Mouse (Mus musculus): ENCODE results near the gene Ddx56. TPM values are rescaled to one million over a fixed set of nuclear protein-coding genes. Genes with fewer than 3 reads are reported as not detected.
"Not testable (repeated sequence)": the region's sequence is repeated elsewhere in the genome, so short reads cannot be mapped to it uniquely, and the experiment has no call there.

Ddx56 gene
- polyA plus RNA-seq, 1 experiment from 2014 or later: 40.2 TPM

GRCm38 (mm10) chr11:6274387-6275093 is 7.0 kb upstream of the Ddx56 start, which contains the start of gene Tmed4:
Tmed4 (minus strand) TSS chr11:6274870.
- Histone ChIP-seq H3K9me3 (replicated peaks; ENCODE audit: control insufficient read depth, low read length) (no peaks in the 10 kb centered on the region), H3K36me3 (ENCODE audit: control insufficient read depth, insufficient read depth) (peaks cover 9% of the 10 kb centered on the region), H3K27me3 (ENCODE audit: control insufficient read depth, insufficient read depth, low read depth, low read length) (no peaks in the 10 kb centered on the region), H3K9ac (ENCODE audit: low read depth, low read length) (peak within 1 kb of the TSS; percentile 84), H3K4me2 (ENCODE audit: low read depth, low read length) (peak within 1 kb of the TSS; percentile 67), H3K27ac (ENCODE audit: low read length) (peak within 1 kb of the TSS; percentile 76), H3K4me1 (ENCODE audit: control insufficient read depth, low read depth, low read length) (peaks cover 16% of the 10 kb centered on the region), H3K4me3 (ENCODE audit: low read depth, low read length) (peak within 1 kb of the TSS; percentile 77)
- ATAC-seq (ENCODE audit: low read depth): peak; percentile 97
- WGBS (ENCODE audit: insufficient replicate concordance): under 1% methylated on average over 39 of the region's 39 CpGs

GRCm38 (mm10) chr11:6273607-6274006 is 6.0 kb upstream of the Ddx56 start:
- no peaks in the 10 kb centered on the region for H3K27me3 ChIP-seq (ENCODE audit: control insufficient read depth, insufficient read depth, low read depth, low read length)
- peak overlapping the region; percentile 67 for H3K4me2 ChIP-seq (ENCODE audit: low read depth, low read length)
- no peaks in the 10 kb centered on the region for H3K9me3 ChIP-seq (replicated peaks; ENCODE audit: control insufficient read depth, low read length)
- H3K9ac ChIP-seq (ENCODE audit: low read depth, low read length): peak overlapping the region; percentile 84
- no peak for ATAC-seq (ENCODE audit: low read depth)
- H3K36me3 ChIP-seq (ENCODE audit: control insufficient read depth, insufficient read depth): peaks cover 9% of the 10 kb centered on the region
- peaks cover 16% of the 10 kb centered on the region for H3K4me1 ChIP-seq (ENCODE audit: control insufficient read depth, low read depth, low read length)
- WGBS (ENCODE audit: insufficient replicate concordance): 18% methylated on average over 11 of the region's 11 CpGs
- peak overlapping the region; percentile 77 for H3K4me3 ChIP-seq (ENCODE audit: low read depth, low read length)
- peak overlapping the region; percentile 3; the same call in 1 of the 2 replicates for H3K27ac ChIP-seq (ENCODE audit: low read length)

- no peak for ATAC-seq (ENCODE audit: low read depth)
- H3K9ac ChIP-seq (ENCODE audit: low read depth, low read length): peak overlapping the region; percentile 89
- H3K36me3 ChIP-seq (ENCODE audit: control insufficient read depth, insufficient read depth): peaks cover 30% of the 10 kb centered on the region
- H3K27me3 ChIP-seq (ENCODE audit: control insufficient read depth, insufficient read depth, low read depth, low read length): no peaks in the 10 kb centered on the region
- H3K4me1 ChIP-seq (ENCODE audit: control insufficient read depth, low read depth, low read length): peaks cover 10% of the 10 kb centered on the region
- no peak overlapping the region for H3K27ac ChIP-seq (ENCODE audit: low read length)
- H3K4me2 ChIP-seq (ENCODE audit: low read depth, low read length): peak overlapping the region; percentile 76
- H3K4me3 ChIP-seq (ENCODE audit: low read depth, low read length): peak overlapping the region; percentile 94
- H3K9me3 ChIP-seq (replicated peaks; ENCODE audit: control insufficient read depth, low read length): no peaks in the 10 kb centered on the region
- 52% methylated on average over 9 of the region's 9 CpGs for WGBS (ENCODE audit: insufficient replicate concordance)
Measured at GRCm38 (mm10) chr11:6266621-6267020, 951 bp downstream of the Ddx56 start.

GRCm38 (mm10) chr11:6261434-6262082 is 6.0 kb downstream of the Ddx56 start:
- 70% methylated on average over 10 of the region's 10 CpGs for WGBS (ENCODE audit: insufficient replicate concordance)
- ATAC-seq (ENCODE audit: low read depth): 0 out of 2 replicates have a peak, but pooled peaks have one; percentile 49
- no peak overlapping the region for H3K4me3 ChIP-seq (ENCODE audit: low read depth, low read length)
- no peak overlapping the region for H3K4me2 ChIP-seq (ENCODE audit: low read depth, low read length)
- H3K4me1 ChIP-seq (ENCODE audit: control insufficient read depth, low read depth, low read length): peaks cover 5% of the 10 kb centered on the region
- no peaks in the 10 kb centered on the region for H3K27me3 ChIP-seq (ENCODE audit: control insufficient read depth, insufficient read depth, low read depth, low read length)
- H3K9ac ChIP-seq (ENCODE audit: low read depth, low read length): no peak overlapping the region
- H3K36me3 ChIP-seq (ENCODE audit: control insufficient read depth, insufficient read depth): peaks cover 43% of the 10 kb centered on the region
- no peak overlapping the region for H3K27ac ChIP-seq (ENCODE audit: low read length)
- no peaks in the 10 kb centered on the region for H3K9me3 ChIP-seq (replicated peaks; ENCODE audit: control insufficient read depth, low read length)

- Histone ChIP-seq H3K36me3 (ENCODE audit: control insufficient read depth, insufficient read depth) (peaks cover 31% of the 10 kb centered on the region), H3K4me1 (ENCODE audit: control insufficient read depth, low read depth, low read length) (no peaks in the 10 kb centered on the region), H3K9ac (ENCODE audit: low read depth, low read length) (no peak overlapping the region), H3K4me3 (ENCODE audit: low read depth, low read length) (no peak overlapping the region), H3K4me2 (ENCODE audit: low read depth, low read length) (no peak overlapping the region), H3K27me3 (ENCODE audit: control insufficient read depth, insufficient read depth, low read depth, low read length) (no peaks in the 10 kb centered on the region), H3K9me3 (replicated peaks; ENCODE audit: control insufficient read depth, low read length) (no peaks in the 10 kb centered on the region), H3K27ac (ENCODE audit: low read length) (no peak overlapping the region)
- ATAC-seq (ENCODE audit: low read depth): no peak
- 75% methylated on average over 7 of the region's 7 CpGs for WGBS (ENCODE audit: insufficient replicate concordance)
Measured at GRCm38 (mm10) chr11:6259413-6259812, 8.2 kb downstream of the Ddx56 start.

- H3K4me2 ChIP-seq (ENCODE audit: low read depth, low read length): no peak overlapping the region
- no peak overlapping the region for H3K27ac ChIP-seq (ENCODE audit: low read length)
- no peaks in the 10 kb centered on the region for H3K4me1 ChIP-seq (ENCODE audit: control insufficient read depth, low read depth, low read length)
- no peak overlapping the region for H3K4me3 ChIP-seq (ENCODE audit: low read depth, low read length)
- no peak for ATAC-seq (ENCODE audit: low read depth)
- H3K9me3 ChIP-seq (replicated peaks; ENCODE audit: control insufficient read depth, low read length): no peaks in the 10 kb centered on the region
- no peak overlapping the region for H3K9ac ChIP-seq (ENCODE audit: low read depth, low read length)
- H3K27me3 ChIP-seq (ENCODE audit: control insufficient read depth, insufficient read depth, low read depth, low read length): no peaks in the 10 kb centered on the region
- 63% methylated on average over 6 of the region's 6 CpGs for WGBS (ENCODE audit: insufficient replicate concordance)
- peaks cover 20% of the 10 kb centered on the region for H3K36me3 ChIP-seq (ENCODE audit: control insufficient read depth, insufficient read depth)
Measured at GRCm38 (mm10) chr11:6256490-6257072, 11.0 kb downstream of the Ddx56 start.

GRCm38 (mm10) chr11:6254602-6255001 is 13.0 kb downstream of the Ddx56 start:
- not testable (repeated sequence) for ATAC-seq (ENCODE audit: low read depth); H3K27me3 ChIP-seq (ENCODE audit: control insufficient read depth, insufficient read depth, low read depth, low read length); H3K4me2 ChIP-seq (ENCODE audit: low read depth, low read length); H3K9ac ChIP-seq (ENCODE audit: low read depth, low read length); H3K4me1 ChIP-seq (ENCODE audit: control insufficient read depth, low read depth, low read length); H3K27ac ChIP-seq (ENCODE audit: low read length); H3K4me3 ChIP-seq (ENCODE audit: low read depth, low read length); H3K9me3 ChIP-seq (replicated peaks; ENCODE audit: control insufficient read depth, low read length)
- 67% methylated on average over 2 of the region's 2 CpGs for WGBS (ENCODE audit: insufficient replicate concordance)
- H3K36me3 ChIP-seq (ENCODE audit: control insufficient read depth, insufficient read depth): peaks cover 13% of the 10 kb centered on the region

GRCm38 (mm10) chr11:6252824-6253223 is 14.7 kb downstream of the Ddx56 start:
- no peak overlapping the region for H3K9ac ChIP-seq (ENCODE audit: low read depth, low read length)
- H3K36me3 ChIP-seq (ENCODE audit: control insufficient read depth, insufficient read depth): peaks cover under 1% of the 10 kb centered on the region; the same call in 1 of the 2 replicates
- no peak overlapping the region for H3K4me3 ChIP-seq (ENCODE audit: low read depth, low read length)
- H3K27ac ChIP-seq (ENCODE audit: low read length): no peak overlapping the region
- no peaks in the 10 kb centered on the region for H3K9me3 ChIP-seq (replicated peaks; ENCODE audit: control insufficient read depth, low read length)
- 65% methylated on average over 4 of the region's 4 CpGs for WGBS (ENCODE audit: insufficient replicate concordance)
- H3K4me2 ChIP-seq (ENCODE audit: low read depth, low read length): no peak overlapping the region
- no peak for ATAC-seq (ENCODE audit: low read depth)
- no peaks in the 10 kb centered on the region for H3K27me3 ChIP-seq (ENCODE audit: control insufficient read depth, insufficient read depth, low read depth, low read length)
- no peaks in the 10 kb centered on the region for H3K4me1 ChIP-seq (ENCODE audit: control insufficient read depth, low read depth, low read length)

GRCm38 (mm10) chr11:6252248-6252647 is 15.3 kb downstream of the Ddx56 start:
- H3K27ac ChIP-seq (ENCODE audit: low read length): no peak overlapping the region
- no peaks in the 10 kb centered on the region for H3K9me3 ChIP-seq (replicated peaks; ENCODE audit: control insufficient read depth, low read length)
- ATAC-seq (ENCODE audit: low read depth): no peak
- H3K9ac ChIP-seq (ENCODE audit: low read depth, low read length): no peak overlapping the region
- no peaks in the 10 kb centered on the region for H3K4me1 ChIP-seq (ENCODE audit: control insufficient read depth, low read depth, low read length)
- no peak overlapping the region for H3K4me2 ChIP-seq (ENCODE audit: low read depth, low read length)
- no peaks in the 10 kb centered on the region for H3K36me3 ChIP-seq (ENCODE audit: control insufficient read depth, insufficient read depth)
- H3K4me3 ChIP-seq (ENCODE audit: low read depth, low read length): no peak overlapping the region
- WGBS (ENCODE audit: insufficient replicate concordance): 75% methylated on average over 5 of the region's 5 CpGs
- H3K27me3 ChIP-seq (ENCODE audit: control insufficient read depth, insufficient read depth, low read depth, low read length): no peaks in the 10 kb centered on the region

Measured in liver, embryonic 16.5 days (tissue).